Mouse (Mus musculus): ENCODE data around the gene Ccdc80. TPM values are rescaled to one million over a fixed set of nuclear protein-coding genes. Genes with fewer than 3 reads are reported as not detected.

Ccdc80 gene
- polyA plus RNA-seq, 1 experiment from 2014 or later: 5.3 TPM

DNA sequence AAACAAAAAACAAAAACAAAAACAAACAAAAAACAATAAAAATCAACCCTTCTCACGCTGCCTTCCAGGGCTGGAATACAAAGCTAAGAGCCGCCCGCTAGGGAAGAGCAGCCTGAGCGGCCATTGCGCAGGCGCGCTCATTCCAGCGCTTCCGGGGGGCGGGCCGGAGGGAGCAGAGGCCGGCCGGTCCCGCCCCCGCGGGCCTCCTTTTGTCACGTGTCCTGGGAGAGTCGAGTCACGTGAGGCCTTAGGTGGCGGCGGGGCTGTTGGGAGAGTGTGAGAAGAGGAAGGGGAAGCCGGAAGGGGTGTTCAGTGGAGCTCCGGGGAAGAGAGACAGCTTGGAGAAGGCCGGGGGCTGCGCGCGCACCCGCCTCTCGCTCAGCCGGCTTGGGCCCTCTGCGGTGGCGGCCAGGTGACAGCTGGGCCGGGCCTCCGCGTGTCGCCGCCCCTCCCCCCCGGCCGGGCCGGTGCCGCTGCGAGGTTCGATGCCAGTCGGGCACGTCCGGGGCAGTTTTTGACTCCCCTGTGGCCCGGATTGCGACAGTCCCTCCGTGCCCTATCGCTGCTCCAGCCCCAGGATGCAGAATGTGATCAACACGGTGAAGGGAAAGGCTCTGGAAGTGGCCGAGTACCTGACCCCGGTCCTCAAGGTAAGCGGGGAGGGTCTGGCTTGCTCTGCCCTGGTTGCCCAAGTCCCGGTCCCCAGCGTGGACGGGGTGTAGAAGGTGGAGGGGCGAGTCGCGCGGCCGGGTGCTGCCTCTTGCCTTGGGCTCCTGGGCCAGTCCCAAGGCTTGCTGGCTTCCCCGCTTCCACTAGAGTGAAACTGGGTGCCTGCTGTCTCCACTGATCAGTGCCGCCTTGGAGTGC, 65.6 kb downstream of the Ccdc80 start, which contains the start of the genes Slc35a5 and Atg3:
Slc35a5 (minus strand) TSS at position 185 of the 867 bp plus-strand sequence.
Atg3 (plus strand) TSS at position 264 of the 867 bp plus-strand sequence.
- peak; percentile 98 for ATAC-seq (ENCODE audit: low FRiP score, low TSS enrichment)

GRCm38 (mm10) chr16:45159389-45159716, 66.2 kb downstream of the Ccdc80 start:
- 7% methylated on average over 11 of the region's 11 CpGs for WGBS
- H3K9me3 ChIP-seq (ENCODE audit: control insufficient read depth, low read length): no peaks in the 10 kb centered on the region
- peak overlapping the region; percentile 92 for H3K4me3 ChIP-seq (replicated peaks; ENCODE audit: low read depth, low read length)
- H3K4me1 ChIP-seq (ENCODE audit: control insufficient read depth, insufficient read depth, low read length): peaks cover 25% of the 10 kb centered on the region
- peaks cover 7% of the 10 kb centered on the region; the same call in 1 of the 2 replicates for H3K36me3 ChIP-seq (ENCODE audit: control insufficient read depth, insufficient read depth, low read length)
- DNase-seq: no peak
- no peaks in the 10 kb centered on the region for H3K27me3 ChIP-seq (ENCODE audit: control insufficient read depth, insufficient read depth, low read length)
- ATAC-seq (ENCODE audit: low FRiP score, low TSS enrichment): no peak
- H3K4me2 ChIP-seq (ENCODE audit: low read length): peak overlapping the region; percentile 72
- H3K27ac ChIP-seq (replicated peaks; ENCODE audit: low read depth, low read length): peak overlapping the region; percentile 86
- H3K9ac ChIP-seq (replicated peaks; ENCODE audit: low read length): peak overlapping the region; percentile 87

More for the DNA sequence above, 65.6 kb downstream of the Ccdc80 start, which contains the start of the genes Slc35a5 and Atg3:
- Histone ChIP-seq H3K4me1 (ENCODE audit: control insufficient read depth, insufficient read depth, low read length) (peaks cover 25% of the 10 kb centered on the region), H3K9ac (replicated peaks; ENCODE audit: low read length) (peak within 1 kb of the TSS; percentile 87), H3K27me3 (ENCODE audit: control insufficient read depth, insufficient read depth, low read length) (no peaks in the 10 kb centered on the region), H3K27ac (replicated peaks; ENCODE audit: low read depth, low read length) (peak within 1 kb of the TSS; percentile 86), H3K4me3 (replicated peaks; ENCODE audit: low read depth, low read length) (peak within 1 kb of the TSS; percentile 92), H3K9me3 (ENCODE audit: control insufficient read depth, low read length) (no peaks in the 10 kb centered on the region), H3K36me3 (ENCODE audit: control insufficient read depth, insufficient read depth, low read length) (peaks cover 7% of the 10 kb centered on the region; the same call in 1 of the 2 replicates), H3K4me2 (ENCODE audit: low read length) (peak within 1 kb of the TSS; percentile 72)
- under 1% methylated on average over 63 of the region's 64 CpGs for WGBS
- peak; percentile 99 for DNase-seq

Other genes starting within 250 kb of the Ccdc80 start
- not detected in 2 replicates for gene Cd200r2, start 226.3 kb upstream of the Ccdc80 start, polyA plus RNA-seq (2014; fragmentation: Nextera tagmentation; extraction: Ambion mirVana)
- gene Cd200r3, start 149.7 kb upstream of the Ccdc80 start, polyA plus RNA-seq (2014; fragmentation: Nextera tagmentation; extraction: Ambion mirVana): not detected in 2 replicates
- 24.0 and 29.8 TPM in 2 replicates for gene Slc35a5, start 65.3 kb downstream of the Ccdc80 start, polyA plus RNA-seq (2014; fragmentation: Nextera tagmentation; extraction: Ambion mirVana)
- 44.6 and 46.6 TPM in 2 replicates for gene Atg3, start 65.4 kb downstream of the Ccdc80 start, polyA plus RNA-seq (2014; fragmentation: Nextera tagmentation; extraction: Ambion mirVana)
- 0.11 and 0.16 TPM in 2 replicates for gene Btla, start 130.9 kb downstream of the Ccdc80 start, polyA plus RNA-seq (2014; fragmentation: Nextera tagmentation; extraction: Ambion mirVana)

Measured in midbrain, embryonic 14.5 days (tissue).